Mouse (Mus musculus) CH12.LX (cell line): ENCODE data around the gene Sgk2. TPM values are rescaled to one million over a fixed set of nuclear protein-coding genes. Genes with fewer than 3 reads are reported as not detected.

Source experiments
- DNase-seq: peaks from one replicate; pipeline ENCODE4 v3.0.0-alpha.2; 2013; ENCODE audit errors: extremely low read depth
- H3K27ac ChIP-seq: 2 replicates; pipeline ENCODE4 v1.5.1; 2012; ENCODE audit warnings: low read depth, mild to moderate bottlenecking, control low read depth, moderate library complexity; ENCODE audit not compliant: insufficient read depth
- H3K27me3 ChIP-seq: replicated peaks from 2 replicates; pipeline ENCODE3; 2012; ENCODE audit warnings: inconsistent platforms
- H3K36me3 ChIP-seq, 2 experiments: replicated peaks in 1 of 2; 2 replicates each; pipeline versions ENCODE3 to v1.6.1; 2012; ENCODE audit warnings: inconsistent platforms in 1 of 2, low read length in 1 of 2, mild to moderate bottlenecking in 1 of 2, mixed read lengths in 1 of 2, moderate library complexity in 1 of 2; ENCODE audit not compliant: control insufficient read depth in 1 of 2, insufficient read depth in 1 of 2
- H3K4me1 ChIP-seq, 2 experiments: 2 replicates each; pipeline ENCODE4 v1.6.1; 2012; ENCODE audit warnings: inconsistent platforms in 1 of 2, moderate library complexity in 1 of 2; ENCODE audit not compliant: insufficient read depth in 2 of 2, control insufficient read depth in 1 of 2
- H3K4me2 ChIP-seq: 2 replicates; pipeline ENCODE4 v1.6.1; 2012; ENCODE audit warnings: low read depth, mild to moderate bottlenecking, control low read depth; ENCODE audit not compliant: poor library complexity, insufficient read depth, severe bottlenecking
- H3K4me3 ChIP-seq, 3 experiments: fragments of 150-350 bp in 1 of 3; sonication (generic) in 1 of 3; replicated peaks in 1 of 3; 2 replicates each; pipeline versions ENCODE3 to v1.5.1; 2011 to 2012; ENCODE audit warnings: low read depth in 2 of 3, low read length in 2 of 3, mild to moderate bottlenecking in 2 of 3, moderate library complexity in 2 of 3, control low read depth in 1 of 3, improper control_type of control experiment in 1 of 3, inconsistent platforms in 1 of 3, mixed read lengths in 1 of 3; ENCODE audit not compliant: poor library complexity in 1 of 3
- H3K79me2 ChIP-seq: replicated peaks from 2 replicates; pipeline ENCODE4 v1.6.1; 2012; ENCODE audit warnings: mild to moderate bottlenecking, moderate library complexity; ENCODE audit not compliant: control insufficient read depth, poor library complexity, insufficient read depth, severe bottlenecking; ENCODE audit errors: extremely low read depth
- H3K9ac ChIP-seq: 2 replicates; pipeline ENCODE4 v1.6.1; 2012; ENCODE audit warnings: low read depth, mild to moderate bottlenecking, control low read depth, moderate library complexity; ENCODE audit not compliant: insufficient read depth
- H3K9me3 ChIP-seq: replicated peaks from 2 replicates; pipeline ENCODE3; 2012; ENCODE audit warnings: low read length, inconsistent platforms, mixed read lengths
- BHLHE40 ChIP-seq: IDR thresholded peaks from 2 replicates; pipeline ENCODE4 v1.6.1; 2011; ENCODE audit warnings: mild to moderate bottlenecking, low read depth, low read length, improper control_type of control experiment
- CHD1 ChIP-seq: IDR thresholded peaks from 2 replicates; pipeline ENCODE4 v1.6.1; 2012; ENCODE audit warnings: low read depth, low read length, improper control_type of control experiment, inconsistent platforms
- CTCF ChIP-seq, 2 experiments: IDR thresholded peaks in 1 of 2; conservative IDR thresholded peaks in 1 of 2; 2 replicates each; pipeline ENCODE4 v1.5.1; 2011 to 2012; ENCODE audit warnings: low read depth in 2 of 2, low read length in 2 of 2, improper control_type of control experiment in 1 of 2, inconsistent platforms in 1 of 2, mild to moderate bottlenecking in 1 of 2, moderate library complexity in 1 of 2
- GABPA ChIP-seq: IDR thresholded peaks from 2 replicates; pipeline ENCODE4 v1.6.1; 2012; ENCODE audit warnings: low read depth, low read length, improper control_type of control experiment, inconsistent platforms; ENCODE audit not compliant: insufficient replicate concordance
- JUN ChIP-seq: IDR thresholded peaks from 2 replicates; pipeline ENCODE4 v1.6.1; 2011; ENCODE audit warnings: low read depth, mild to moderate bottlenecking, low read length, improper control_type of control experiment, moderate library complexity; ENCODE audit not compliant: insufficient read depth
- KAT2A ChIP-seq: IDR thresholded peaks from 2 replicates; pipeline ENCODE4 v1.6.1; 2012; ENCODE audit warnings: low read length, improper control_type of control experiment, inconsistent platforms; ENCODE audit not compliant: insufficient replicate concordance
- MAFK ChIP-seq: IDR thresholded peaks from 2 replicates; pipeline ENCODE4 v1.6.1; 2011; ENCODE audit warnings: low read length, improper control_type of control experiment; ENCODE audit not compliant: insufficient replicate concordance
- MAX ChIP-seq: IDR thresholded peaks from 2 replicates; pipeline ENCODE4 v1.6.1; 2011; ENCODE audit warnings: low read length, improper control_type of control experiment
- MEF2A ChIP-seq: IDR thresholded peaks from 2 replicates; pipeline ENCODE4 v1.6.1; 2014; ENCODE audit warnings: low read depth, mild to moderate bottlenecking, inconsistent platforms, low read length, improper control_type of control experiment, borderline replicate concordance
- MYC ChIP-seq: IDR thresholded peaks from 2 replicates; pipeline ENCODE4 v1.6.1; 2011; ENCODE audit warnings: low read depth, mild to moderate bottlenecking, improper control_type of control experiment, low read length
- POLR2A ChIP-seq: IDR thresholded peaks from 2 replicates; pipeline ENCODE4 v1.6.1; 2011; ENCODE audit warnings: low read depth, mild to moderate bottlenecking, improper control_type of control experiment, low read length
- RAD21 ChIP-seq: IDR thresholded peaks from 2 replicates; pipeline ENCODE4 v1.6.1; 2011; ENCODE audit warnings: low read depth, mild to moderate bottlenecking, low read length, improper control_type of control experiment, moderate library complexity
- SMC3 ChIP-seq: IDR thresholded peaks from 2 replicates; pipeline ENCODE4 v1.6.1; 2011; ENCODE audit warnings: low read depth, low read length, improper control_type of control experiment
- UBTF ChIP-seq: IDR thresholded peaks from 2 replicates; pipeline ENCODE4 v1.6.1; 2012; ENCODE audit warnings: low read depth, mild to moderate bottlenecking, inconsistent platforms, low read length, improper control_type of control experiment, moderate library complexity
- dilution Hi-C: fragments of 300-500 bp; cut with MboI; formaldehyde crosslinking; loops from 2 replicates; pipeline ENCODE4 v1.14.3; 2020; ENCODE audit warnings: low sequenced_read_pairs; ENCODE audit not compliant: extremely low pct_unique_long_range_greater_than_20kb, extremely low pct_ligation_motif_present
- in situ Hi-C: fragments of 300-500 bp; cut with MboI; formaldehyde crosslinking; loops from 3 replicates; pipeline ENCODE4 v1.14.3; 2019; ENCODE audit warnings: low sequenced_read_pairs, low pct_ligation_motif_present, low pct_unique_long_range_greater_than_20kb, mixed read lengths
- polyA plus RNA-seq: library from polyadenylated mRNA; unstranded; fragments of >175 nt; gene quantifications from 2 replicates; pipeline ENCODE4 v1.2.1, GENCODE M21; 2012; ENCODE audit warnings: low read depth; ENCODE audit not compliant: insufficient read length
- total RNA-seq, 2 experiments: library from RNA; depleted of rRNA; stranded (reverse); fragments of 300-350 nt in 1 of 2; fragments of >200 nt in 1 of 2; gene quantifications; 2 replicates each; pipeline ENCODE4 v1.2.3; 2012 to 2014

The Sgk2 gene
- total and polyA plus RNA-seq, 3 experiments = not detected

GRCm38 (mm10) chr2:162999744-163000143 lies 12.6 kb downstream of the Sgk2 start:
- no peak overlapping the region for H3K27ac ChIP-seq
- dilution Hi-C loops = no loop called here
- DNase-seq = peak; percentile 30

DNA sequence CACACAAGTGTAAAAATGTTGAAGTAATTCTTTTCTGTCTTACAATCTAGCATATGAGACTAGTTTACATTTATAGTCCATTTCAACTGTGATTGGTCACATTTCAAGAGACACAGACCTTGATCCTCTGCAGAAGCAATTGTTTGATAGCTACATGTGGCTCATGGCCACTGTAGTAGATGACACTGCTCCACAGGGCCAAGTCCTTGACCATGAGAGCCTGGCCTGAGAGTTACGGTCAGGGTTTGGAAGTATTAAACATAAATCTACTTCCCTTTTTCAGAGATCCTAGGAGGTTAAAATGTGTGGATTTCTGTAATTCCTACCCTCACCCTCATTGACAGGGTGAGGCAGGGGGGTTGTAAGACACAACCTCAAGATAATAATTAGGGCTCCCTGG lies 13.9 kb downstream of the Sgk2 start:
- no peak for TF ChIP-seq POLR2A
- no peak for TF ChIP-seq GABPA
- TF ChIP-seq JUN = no peak
- TF ChIP-seq UBTF = no peak
- TF ChIP-seq, all 38 proteins: peak for 0
- dilution Hi-C loops = no loop called here
- H3K79me2 ChIP-seq = no peaks in the 10 kb centered on the region

More at GRCm38 (mm10) chr2:162999744-163000143, 12.6 kb downstream of the Sgk2 start:
- no peak overlapping the region for H3K4me2 ChIP-seq
- no peaks in the 10 kb centered on the region for H3K9me3 ChIP-seq
- no peak overlapping the region for H3K4me3 ChIP-seq
- TF ChIP-seq BHLHE40 (peak; percentile 50; the same call in 1 of the 2 replicates), SMC3 (peak; percentile 56), MYC (0 out of 2 replicates have a peak, but pooled peaks have one; percentile 26), RAD21 (peak; percentile 34), CHD1 (no peak), MAX (peak; percentile 56; the same call in 1 of the 2 replicates), KAT2A (no peak), MAFK (no peak), CTCF (conservative IDR thresholded peaks at IDR 0.05 in 1 of 2, IDR thresholded peaks at IDR 0.05 in 1 of 2; ENCODE audit: low read depth in 2 of 2, low read length in 2 of 2) (peak; percentile 19 to 65; a peak in 3 of 4 replicates), MEF2A (no peak)
- H3K36me3 ChIP-seq = no peaks in the 10 kb centered on the region
- in situ Hi-C loops = loop anchor here (10.0 kb wide), 1 partner anchor 335 kb away; no protein-coding TSS in a partner anchor
- peaks cover 64% of the 10 kb centered on the region for H3K27me3 ChIP-seq
- peaks cover 0 to 3% of the 10 kb centered on the region in 2 experiments; a peak in 1 of 4 replicates for H3K4me1 ChIP-seq
- H3K79me2 ChIP-seq = no peaks in the 10 kb centered on the region
- no peak overlapping the region for H3K9ac ChIP-seq

DNA sequence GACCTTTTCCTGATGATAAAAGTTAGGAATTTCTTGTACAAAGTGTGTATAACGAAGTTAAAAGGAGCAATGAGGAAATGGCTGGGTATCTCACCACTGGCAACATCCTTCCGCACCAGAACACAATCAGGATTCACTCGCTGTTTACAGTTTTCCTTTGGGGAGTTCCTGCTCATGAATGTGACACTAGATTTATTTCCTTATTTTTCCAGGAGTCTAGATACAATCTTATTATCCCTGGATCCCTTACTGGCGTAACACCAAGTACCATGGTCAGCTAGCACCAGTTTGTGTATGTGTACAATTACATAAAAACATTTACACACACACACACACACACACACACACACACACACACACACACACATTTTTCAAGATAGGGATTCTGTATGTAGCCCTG lies 20.2 kb downstream of the Sgk2 start:
- DNase-seq = no peak
- dilution Hi-C loops = no loop called here
- no peaks in the 10 kb centered on the region for H3K79me2 ChIP-seq
- no peaks in the 10 kb centered on the region for H3K4me1 ChIP-seq
- no peaks in the 10 kb centered on the region for H3K36me3 ChIP-seq
- no peak for TF ChIP-seq MAFK
- no peak overlapping the region for H3K4me2 ChIP-seq
- H3K27ac ChIP-seq = no peak overlapping the region
- in situ Hi-C loops = no loop called here
- H3K4me3 ChIP-seq = no peak overlapping the region
- H3K9me3 ChIP-seq = peaks cover 5% of the 10 kb centered on the region
- H3K27me3 ChIP-seq = peaks cover 67% of the 10 kb centered on the region
- H3K9ac ChIP-seq = no peak overlapping the region

More for the DNA sequence above, 13.9 kb downstream of the Sgk2 start:
- no peak overlapping the region for H3K4me3 ChIP-seq
- no peak overlapping the region for H3K9ac ChIP-seq
- H3K27ac ChIP-seq = no peak overlapping the region
- peaks cover 65% of the 10 kb centered on the region for H3K27me3 ChIP-seq
- H3K36me3 ChIP-seq = no peaks in the 10 kb centered on the region
- peaks cover 0 to 3% of the 10 kb centered on the region in 2 experiments; a peak in 1 of 4 replicates for H3K4me1 ChIP-seq
- no peak overlapping the region for H3K4me2 ChIP-seq
- in situ Hi-C loops = no loop called here
- DNase-seq = no peak
- no peaks in the 10 kb centered on the region for H3K9me3 ChIP-seq
